Mouse (Mus musculus) erythroblast, embryonic 14.5 days (primary cell): ENCODE results near the gene Rbck1. TPM values are rescaled to one million over a fixed set of nuclear protein-coding genes. Genes with fewer than 3 reads are reported as not detected.
A peak's percentile ranks its signal among the peaks of the same experiment; 100 is the strongest.

Experiments used
- H3K27me3 ChIP-seq: 2 replicates; pipeline ENCODE4 v1.6.1; 2012; ENCODE audit warnings: inconsistent platforms; ENCODE audit not compliant: control insufficient read depth
- H3K36me3 ChIP-seq: 2 replicates; pipeline ENCODE4 v1.6.1; 2012; ENCODE audit warnings: mild to moderate bottlenecking, inconsistent platforms; ENCODE audit not compliant: control insufficient read depth
- H3K4me1 ChIP-seq: 2 replicates; pipeline ENCODE4 v1.6.1; 2012; ENCODE audit warnings: inconsistent platforms; ENCODE audit not compliant: control insufficient read depth
- H3K4me3 ChIP-seq: replicated peaks from 2 replicates; pipeline ENCODE3; 2012; ENCODE audit warnings: moderate library complexity, mild to moderate bottlenecking, inconsistent platforms
- H3K9me3 ChIP-seq: 2 replicates; pipeline ENCODE4 v1.6.1; 2012; ENCODE audit warnings: low read length, inconsistent platforms, mixed read lengths; ENCODE audit not compliant: control insufficient read depth
- GATA1 ChIP-seq: IDR thresholded peaks from 2 replicates; pipeline ENCODE4 v1.6.1; 2012; ENCODE audit warnings: low read length, inconsistent platforms, mixed read lengths
- TAL1 ChIP-seq: IDR thresholded peaks from 3 replicates; pipeline ENCODE4 v1.6.1; 2012; ENCODE audit warnings: low read length, inconsistent platforms, mixed read lengths
- polyA plus RNA-seq: library from polyadenylated mRNA; stranded (reverse); fragments of >175 nt; gene quantifications from 2 replicates; pipeline ENCODE4 v1.2.3, GENCODE M21; 2012

The Rbck1 gene
- 16.2 and 20.4 TPM in 2 replicates for polyA plus RNA-seq

GRCm38 (mm10) chr2:152332101-152332825 lies at the start of gene Rbck1:
Gene Rbck1, minus strand, starts transcription at chr2:152332653.
- TF ChIP-seq TAL1 (no peak), GATA1 (no peak)
- peaks cover 34% of the 10 kb centered on the region for H3K36me3 ChIP-seq
- peak within 1 kb of the TSS; percentile 82 for H3K4me3 ChIP-seq
- H3K4me1 ChIP-seq: peaks cover 43% of the 10 kb centered on the region
- peaks cover 10% of the 10 kb centered on the region; the same call in 1 of the 2 replicates for H3K27me3 ChIP-seq
- no peaks in the 10 kb centered on the region for H3K9me3 ChIP-seq

GRCm38 (mm10) chr2:152376345-152376741 lies 43.9 kb upstream of the Rbck1 start, which contains the start of gene Nrsn2:
Gene Nrsn2, minus strand, starts transcription at chr2:152376638.
- Histone ChIP-seq H3K9me3 (no peaks in the 10 kb centered on the region), H3K4me3 (no peak within 1 kb of the TSS), H3K36me3 (no peaks in the 10 kb centered on the region), H3K27me3 (peaks cover 53% of the 10 kb centered on the region), H3K4me1 (peaks cover 11% of the 10 kb centered on the region)
- TF ChIP-seq TAL1: no peak
- no peak for TF ChIP-seq GATA1

DNA sequence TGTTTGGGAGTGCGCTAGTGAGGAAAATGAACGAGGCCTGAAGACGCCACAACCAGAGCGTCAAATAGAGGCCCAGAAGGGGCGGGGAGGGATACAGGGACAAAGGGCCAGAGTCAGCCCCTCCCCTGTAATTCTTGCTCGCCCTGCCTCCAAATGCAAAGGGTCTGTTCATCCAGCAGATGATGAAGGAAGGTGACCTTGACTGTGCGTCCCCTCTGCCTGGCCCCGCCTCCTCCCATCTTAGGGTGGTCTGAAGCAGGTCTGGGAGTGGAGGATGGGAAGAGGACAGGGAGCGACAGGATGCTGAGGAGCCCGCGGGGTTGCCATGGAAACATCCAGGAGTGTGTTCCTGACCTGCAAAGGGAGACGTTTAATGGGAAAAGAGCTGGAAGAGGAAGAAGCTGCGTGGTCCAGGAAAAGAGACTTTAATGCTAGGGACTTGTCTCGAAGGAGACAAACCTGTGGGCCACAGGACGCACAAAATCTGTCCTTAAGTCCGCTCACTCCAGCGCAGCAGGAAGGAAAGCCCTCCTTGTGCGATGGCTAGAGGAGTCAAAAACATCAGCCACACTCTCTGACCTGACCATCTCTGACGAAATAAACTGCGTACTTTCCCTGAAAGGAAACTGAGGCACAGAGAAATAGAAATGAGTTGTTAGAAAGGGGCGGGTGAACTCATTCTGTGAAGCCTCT lies 43.3 kb upstream of the Rbck1 start:
- peaks cover 53% of the 10 kb centered on the region for H3K27me3 ChIP-seq
- no peaks in the 10 kb centered on the region for H3K9me3 ChIP-seq
- no peak overlapping the region for H3K4me3 ChIP-seq
- no peaks in the 10 kb centered on the region for H3K36me3 ChIP-seq
- H3K4me1 ChIP-seq: peaks cover 11% of the 10 kb centered on the region
- TF ChIP-seq GATA1 (no peak), TAL1 (no peak)

GRCm38 (mm10) chr2:152373547-152373946 lies 41.1 kb upstream of the Rbck1 start:
- TF ChIP-seq TAL1 (no peak), GATA1 (no peak)
- H3K4me3 ChIP-seq: no peak overlapping the region
- no peaks in the 10 kb centered on the region for H3K36me3 ChIP-seq
- no peaks in the 10 kb centered on the region for H3K9me3 ChIP-seq
- peaks cover 62% of the 10 kb centered on the region for H3K27me3 ChIP-seq
- H3K4me1 ChIP-seq: peaks cover 13% of the 10 kb centered on the region

DNA sequence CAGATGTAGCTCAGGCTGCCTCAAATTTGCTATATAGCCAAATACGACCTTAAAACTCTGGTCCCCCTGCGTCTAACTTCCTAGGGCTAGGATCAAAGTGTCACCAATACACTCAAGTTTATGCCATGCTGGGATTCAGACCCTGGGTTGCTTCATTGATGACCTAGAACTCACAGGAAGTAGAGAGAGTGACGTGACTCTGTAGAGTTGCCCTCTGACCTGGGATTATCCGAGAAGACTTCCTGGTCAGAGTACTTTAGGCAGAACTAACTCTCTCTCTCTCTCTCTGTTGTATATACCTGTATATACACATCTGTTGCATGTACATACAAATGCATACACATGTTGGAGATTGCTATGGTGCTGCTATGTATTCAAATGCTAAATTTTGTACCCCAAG lies 40.2 kb upstream of the Rbck1 start:
- H3K4me1 ChIP-seq: peaks cover 13% of the 10 kb centered on the region
- H3K27me3 ChIP-seq: peaks cover 56% of the 10 kb centered on the region
- H3K4me3 ChIP-seq: no peak overlapping the region
- H3K9me3 ChIP-seq: no peaks in the 10 kb centered on the region
- H3K36me3 ChIP-seq: no peaks in the 10 kb centered on the region
- TF ChIP-seq GATA1: no peak
- no peak for TF ChIP-seq TAL1

GRCm38 (mm10) chr2:152372104-152372503 lies 39.7 kb upstream of the Rbck1 start:
- Histone ChIP-seq H3K36me3 (no peaks in the 10 kb centered on the region), H3K27me3 (peaks cover 51% of the 10 kb centered on the region), H3K4me3 (no peak overlapping the region), H3K4me1 (peaks cover 13% of the 10 kb centered on the region), H3K9me3 (no peaks in the 10 kb centered on the region)
- TF ChIP-seq GATA1 (no peak), TAL1 (no peak)

DNA sequence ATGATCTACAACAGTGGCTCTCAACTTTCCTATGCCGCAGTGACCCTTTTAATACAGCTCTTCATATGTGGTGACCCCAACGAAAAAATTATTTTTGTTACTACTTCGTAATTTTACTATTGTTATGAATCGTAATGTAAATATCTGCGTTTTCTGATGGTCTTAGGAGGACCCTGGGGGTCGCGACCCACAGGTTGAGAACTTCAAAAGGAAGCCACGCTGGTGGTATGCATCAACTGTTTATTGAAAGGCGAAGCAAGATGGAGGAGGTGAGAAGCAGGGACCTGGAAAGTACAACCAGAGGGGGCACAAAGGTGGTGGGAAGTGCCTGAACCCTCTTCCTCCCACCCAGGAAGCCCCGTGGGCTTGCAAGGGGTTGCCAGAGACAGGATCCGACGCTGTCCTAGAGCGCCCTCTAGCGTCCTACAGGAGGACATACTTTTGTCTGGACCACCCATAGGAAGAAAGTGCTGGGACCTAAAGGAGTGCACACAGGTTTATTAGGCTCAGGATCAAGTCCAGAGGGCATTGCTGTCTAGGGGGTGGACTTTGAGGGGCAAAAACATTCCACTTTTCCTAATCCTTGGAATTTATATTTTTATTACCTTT lies 36.2 kb upstream of the Rbck1 start:
- peaks cover 12% of the 10 kb centered on the region for H3K4me1 ChIP-seq
- TF ChIP-seq TAL1: no peak
- no peak for TF ChIP-seq GATA1
- no peaks in the 10 kb centered on the region for H3K36me3 ChIP-seq
- no peaks in the 10 kb centered on the region for H3K9me3 ChIP-seq
- peaks cover 17% of the 10 kb centered on the region for H3K27me3 ChIP-seq
- no peak overlapping the region for H3K4me3 ChIP-seq

GRCm38 (mm10) chr2:152367917-152368316 lies 35.5 kb upstream of the Rbck1 start:
- TF ChIP-seq GATA1 (no peak), TAL1 (no peak)
- Histone ChIP-seq H3K4me3 (no peak overlapping the region), H3K4me1 (peaks cover 10% of the 10 kb centered on the region), H3K36me3 (no peaks in the 10 kb centered on the region), H3K27me3 (peaks cover 17% of the 10 kb centered on the region), H3K9me3 (no peaks in the 10 kb centered on the region)
